Mouse (Mus musculus): Measurements from ENCODE around the gene Cphx1.
"Not testable (repeated sequence)": the region's sequence is repeated elsewhere in the genome, so short reads cannot be mapped to it uniquely, and the experiment has no call there.

GRCm38 (mm10) chr14:25957861-25958260, 19.8 kb downstream of the Cphx1 start:
- TF ChIP-seq TAL1, GATA1 (IDR thresholded peaks at IDR 0.05; ENCODE audit: low read length): not testable (repeated sequence)

Data from erythroblast, embryonic 14.5 days (primary cell).